Mouse (Mus musculus): ENCODE data around the gene Kcns3.
"Not testable (repeated sequence)": the region's sequence is repeated elsewhere in the genome, so short reads cannot be mapped to it uniquely, and the experiment has no call there.

Kcns3 gene

DNA sequence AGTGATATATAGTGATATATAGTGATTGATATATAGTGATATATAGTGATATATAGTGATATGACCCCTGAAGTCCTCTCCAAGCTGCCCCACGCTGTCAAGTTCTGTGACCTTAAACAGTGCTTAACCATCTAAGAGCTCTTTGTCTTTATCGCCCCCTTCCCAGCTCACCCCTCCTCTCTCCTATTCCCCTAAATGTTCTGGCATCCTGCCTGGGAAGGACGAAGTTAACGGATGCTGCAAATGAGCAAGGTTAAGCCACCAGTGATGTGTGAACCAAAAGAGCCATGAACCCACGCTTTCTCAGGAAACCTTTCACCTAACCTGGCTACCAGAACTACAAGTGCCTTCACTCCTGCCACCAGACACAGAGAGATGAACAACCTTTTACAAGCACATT is 64.0 kb downstream of the Kcns3 start:
- no peak for DNase-seq (ENCODE audit: low spot score in 2 of 2)

DNA sequence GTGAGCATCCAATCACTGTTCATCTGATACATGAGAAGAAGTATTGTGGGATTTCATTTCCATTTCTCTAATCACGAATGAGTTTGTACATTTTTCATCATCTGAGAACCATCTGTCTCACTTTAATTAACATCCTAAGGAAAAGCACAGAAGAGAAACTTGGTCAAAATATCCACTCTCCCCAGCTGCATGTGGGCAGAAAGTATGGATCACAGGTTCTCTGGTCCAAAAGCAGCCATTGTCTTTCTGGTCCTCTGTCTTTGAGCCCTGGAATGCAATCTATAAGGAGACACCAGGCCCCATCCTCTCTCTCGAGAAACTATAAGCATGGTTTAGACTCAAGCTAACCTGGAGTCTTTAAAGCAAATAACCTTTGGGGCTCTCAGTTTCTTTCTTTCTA is 79.8 kb downstream of the Kcns3 start:
- no peak for DNase-seq (ENCODE audit: low spot score in 2 of 2)

DNA sequence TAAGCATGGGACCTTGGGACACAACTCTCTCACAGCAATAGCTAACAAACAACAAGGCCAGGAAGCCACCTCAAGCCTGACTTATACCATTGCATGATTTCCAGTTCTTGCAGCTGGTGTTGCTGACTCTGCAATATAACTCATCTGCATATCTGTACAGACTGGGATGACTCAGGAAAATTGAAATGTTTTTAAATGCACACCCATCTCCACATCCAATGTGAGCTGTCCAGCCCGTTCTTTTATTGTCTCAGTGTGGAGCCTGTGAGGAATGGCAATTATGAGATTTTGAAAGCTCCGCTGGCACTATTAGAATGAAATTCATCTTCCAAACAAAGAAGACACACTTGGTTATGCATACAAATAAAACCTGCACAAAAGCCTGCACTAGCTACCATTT is 84.0 kb downstream of the Kcns3 start:
- no peak for DNase-seq (ENCODE audit: low spot score in 2 of 2)

DNA sequence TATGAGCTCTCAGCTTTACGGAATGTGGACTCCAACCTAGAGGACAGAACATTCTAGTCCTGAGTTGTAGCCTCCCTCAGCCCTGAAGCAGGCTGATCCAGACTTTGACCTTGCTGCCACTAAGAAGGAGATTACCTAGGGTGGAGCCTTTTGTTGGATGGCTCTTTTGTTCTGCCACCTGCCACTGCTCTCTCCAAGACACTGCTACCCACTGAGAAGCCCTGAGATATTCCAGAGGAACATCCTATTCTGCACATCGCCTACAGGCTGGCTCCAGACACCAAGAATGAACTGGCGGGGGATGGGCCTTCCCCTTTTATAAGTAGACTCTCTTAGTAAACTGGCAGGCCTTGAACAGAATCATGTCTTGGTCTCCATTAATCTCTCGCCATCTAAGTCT is 98.2 kb downstream of the Kcns3 start:
- not testable (repeated sequence) for DNase-seq (ENCODE audit: low spot score in 2 of 2)

DNA sequence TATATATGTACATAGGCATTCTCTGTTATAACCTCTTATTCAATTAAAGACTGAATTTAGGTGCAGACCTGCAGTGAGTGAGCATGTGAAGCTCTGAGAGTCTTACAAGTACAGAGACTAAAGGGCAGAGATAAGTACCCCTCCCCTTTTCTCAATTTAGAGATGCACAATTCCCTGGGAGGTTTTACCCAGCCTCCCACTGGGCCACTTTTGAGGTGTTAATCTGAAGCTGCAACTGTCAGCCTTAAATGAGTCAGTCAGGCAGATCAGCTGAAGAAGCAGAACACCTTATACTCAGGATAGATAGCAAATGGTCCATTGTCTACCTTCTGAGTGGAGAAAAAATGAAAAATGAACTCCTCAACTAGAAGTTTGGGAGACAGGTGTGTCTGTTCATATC is 109.0 kb downstream of the Kcns3 start:
- DNase-seq (ENCODE audit: low spot score in 2 of 2) = no peak

All from spleen, postnatal 14 days (tissue).